In the genomic region with DNA sequence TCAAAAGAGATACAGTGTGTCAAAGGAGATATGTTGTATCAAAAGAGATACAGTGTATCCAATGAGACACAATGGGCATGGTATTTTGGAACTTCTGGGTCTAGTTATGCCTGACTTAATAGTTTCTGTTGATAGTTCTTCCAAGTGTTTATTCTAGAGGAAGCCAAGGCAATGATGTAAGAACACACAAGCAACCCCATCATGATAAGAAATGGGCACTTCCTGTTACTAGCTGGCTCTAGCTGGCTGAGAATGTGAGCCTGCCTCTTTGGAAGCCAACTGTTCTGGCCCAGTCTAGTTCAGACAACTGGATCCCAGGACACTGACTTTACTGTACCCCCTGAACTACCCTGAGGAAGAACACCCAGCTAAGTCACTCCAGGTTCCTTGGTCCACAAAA, we compare ENCODE assay signal across 18 mouse cellular contexts.
DNase-seq lines count a peak whose midpoint lies in the region; ATAC-seq and TF ChIP-seq lines count a peak whose summit lies in the region.
"Had no signal": no experiment of that assay in that cellular context is flagged by ENCODE, and none has a peak within 500 bp of the region (broad histone marks: within the 10 kb centered on the region; RNA-seq: fewer than 3 reads in every experiment).

No protein-coding gene starts in this region.

- no peaks in the 10 kb centered on the region for H3K27me3 ChIP-seq in lung, postnatal 0 days (replicated peaks; ENCODE audit: insufficient read depth, low read length)
- no peaks in the 10 kb centered on the region for H3K27me3 ChIP-seq in limb, embryonic 10.5 days (ENCODE audit: low read depth, poor library complexity, severe bottlenecking)
- H3K27me3 ChIP-seq in hindbrain, embryonic 13.5 days, result no peaks in the 10 kb centered on the region
- H3K27me3 ChIP-seq: CH12.LX; embryonic facial prominence, embryonic 12.5 days; heart, embryonic 12.5 days; hindbrain, embryonic 12.5 days had no signal

- peak; percentile 48 for DNase-seq in lung, postnatal 0 days (ENCODE audit: low spot score)
- DNase-seq in lung, postnatal 36 days, result peak; percentile 64
- DNase-seq in B cell, adult 2 months, result no peak
- no peak for DNase-seq in limb, embryonic 10.5 days (ENCODE audit: low spot score)
- DNase-seq in cerebellum, adult 8-10 months, result no peak
- DNase-seq: adrenal gland, adult 2 months; adrenal gland, postnatal 36 days; cerebellum, adult 2 months; cerebellum, postnatal 14 days; gastrocnemius, postnatal 10 days had no signal

- H3K4me1 ChIP-seq in lung, postnatal 0 days (ENCODE audit: insufficient read depth, low read depth, low read length), result no peaks in the 10 kb centered on the region
- no peaks in the 10 kb centered on the region for H3K4me1 ChIP-seq in limb, embryonic 10.5 days
- H3K4me1 ChIP-seq in hindbrain, embryonic 13.5 days (replicated peaks), result 0 out of 2 replicates have a peak, but pooled peaks cover 2% of the 10 kb centered on the region
- H3K4me1 ChIP-seq: embryonic facial prominence, embryonic 12.5 days; hindbrain, embryonic 12.5 days had no signal

- peak; percentile 61 for TF ChIP-seq EP300 in lung, postnatal 0 days (IDR thresholded peaks at IDR 0.05)

- no peak overlapping the region for H3K27ac ChIP-seq in lung, postnatal 0 days (ENCODE audit: low read length)
- no peak overlapping the region for H3K27ac ChIP-seq in limb, embryonic 10.5 days
- H3K27ac ChIP-seq in hindbrain, embryonic 13.5 days, result no peak overlapping the region
- H3K27ac ChIP-seq: embryonic facial prominence, embryonic 12.5 days; hindbrain, embryonic 12.5 days; hindbrain, postnatal 0 days had no signal

- no peaks in the 10 kb centered on the region for H3K36me3 ChIP-seq in lung, postnatal 0 days (ENCODE audit: insufficient read depth, low read length)
- no peaks in the 10 kb centered on the region for H3K36me3 ChIP-seq in limb, embryonic 10.5 days
- H3K36me3 ChIP-seq in hindbrain, embryonic 13.5 days, result no peaks in the 10 kb centered on the region
- H3K36me3 ChIP-seq: embryonic facial prominence, embryonic 12.5 days; heart, embryonic 12.5 days; hindbrain, embryonic 12.5 days had no signal

- no peak for TF ChIP-seq CTCF in lung, postnatal 0 days (IDR thresholded peaks at IDR 0.05)

- peak; percentile 66; the same call in 1 of the 2 replicates for ATAC-seq in common myeloid progenitor, adult 5-6 weeks (replicated peaks; ENCODE audit: low read depth, poor library complexity, severe bottlenecking)
- peak; percentile 74 for ATAC-seq in lung, postnatal 0 days
- no peak for ATAC-seq in hindbrain, embryonic 13.5 days (ENCODE audit: low FRiP score)
- ATAC-seq: forebrain, embryonic 16.5 days; hindbrain, postnatal 0 days had no signal

- no peak overlapping the region for H3K9ac ChIP-seq in lung, postnatal 0 days (replicated peaks; ENCODE audit: low read depth)
- H3K9ac ChIP-seq in hindbrain, embryonic 13.5 days, result no peak overlapping the region
- H3K9ac ChIP-seq: embryonic facial prominence, embryonic 12.5 days; heart, embryonic 12.5 days; hindbrain, embryonic 12.5 days had no signal

- no peak overlapping the region for H3K4me2 ChIP-seq in lung, postnatal 0 days (replicated peaks; ENCODE audit: low read depth, low read length)
- H3K4me2 ChIP-seq in hindbrain, embryonic 13.5 days, result no peak overlapping the region
- H3K4me2 ChIP-seq: embryonic facial prominence, embryonic 12.5 days; heart, embryonic 12.5 days; hindbrain, embryonic 12.5 days had no signal

- no peak overlapping the region for H3K4me3 ChIP-seq in lung, postnatal 0 days (ENCODE audit: low read depth, low read length)
- no peak overlapping the region for H3K4me3 ChIP-seq in limb, embryonic 10.5 days
- H3K4me3 ChIP-seq in hindbrain, embryonic 13.5 days, result no peak overlapping the region
- H3K4me3 ChIP-seq: embryonic facial prominence, embryonic 12.5 days; heart, embryonic 12.5 days; hindbrain, embryonic 12.5 days had no signal

- no peaks in the 10 kb centered on the region for H3K9me3 ChIP-seq in lung, postnatal 0 days (ENCODE audit: low read length)
- H3K9me3 ChIP-seq in limb, embryonic 10.5 days (replicated peaks), result no peaks in the 10 kb centered on the region
- no peaks in the 10 kb centered on the region for H3K9me3 ChIP-seq in hindbrain, embryonic 13.5 days
- H3K9me3 ChIP-seq: embryonic facial prominence, embryonic 12.5 days; heart, embryonic 12.5 days; hindbrain, embryonic 12.5 days had no signal

Comparison
In these comparisons a context has a peak if more than half of its experiments do, and no peak if none do; other contexts are left out.
1. DNase-seq: peak in lung, postnatal 0 days (single experiment) and lung, postnatal 36 days (single experiment); none in B cell, adult 2 months (0 of 2), limb, embryonic 10.5 days (single experiment) and cerebellum, adult 8-10 months (single experiment).